Mouse (Mus musculus) thymus, postnatal 14 days (tissue): ENCODE measurements around the gene Gm1113.

Source experiments
- DNase-seq: peaks from one replicate; pipeline ENCODE4 v3.0.0; 2021

Gene Gm1113

DNA sequence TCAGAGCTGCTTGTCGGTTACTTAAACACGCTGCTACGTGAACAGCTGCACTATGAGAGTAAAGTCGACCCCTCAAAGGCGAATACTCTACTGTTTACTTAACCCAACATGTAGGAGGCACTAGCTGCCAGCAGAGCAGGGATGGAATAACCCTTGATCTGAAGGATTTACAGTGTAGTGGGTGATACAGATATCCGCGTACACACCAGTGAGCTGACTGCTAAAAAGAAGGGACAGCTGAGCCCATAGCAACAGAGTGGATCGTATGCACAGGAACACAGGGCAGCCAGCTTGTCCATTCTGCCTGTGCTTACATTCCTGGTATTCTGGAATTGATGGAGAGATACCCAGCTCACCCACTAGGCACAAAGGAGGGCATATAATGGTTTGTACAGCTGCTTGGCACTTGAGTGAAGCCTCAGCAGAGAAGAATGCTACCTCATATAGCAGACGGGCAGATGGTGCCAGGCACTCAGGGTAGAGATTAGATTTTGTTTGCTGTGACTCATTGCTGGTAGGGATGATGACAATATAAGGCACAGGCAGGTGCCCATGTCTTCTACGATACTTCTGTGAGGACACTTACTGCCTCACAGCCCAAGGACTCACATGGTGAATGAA, 43.9 kb downstream of the Gm1113 start:
- no peak for DNase-seq

DNA sequence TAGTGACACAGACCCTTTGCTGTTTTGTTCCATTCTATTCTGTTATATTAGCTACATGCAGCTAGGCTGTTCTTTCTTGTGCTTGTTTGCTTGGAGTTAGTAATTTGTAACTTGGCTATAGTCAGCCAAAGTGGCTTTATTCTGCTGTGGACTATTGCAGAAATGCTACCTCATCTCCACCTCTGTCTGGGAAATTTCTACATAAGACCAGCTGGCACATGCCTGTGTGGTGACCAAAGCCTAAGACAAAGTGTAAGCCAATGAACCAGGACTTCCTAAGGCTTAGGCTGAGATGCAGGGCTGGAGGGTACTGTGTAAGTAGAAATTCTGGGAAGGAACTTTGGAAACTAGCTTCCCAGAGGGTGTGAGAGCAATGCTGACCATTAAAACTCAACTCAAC, 49.2 kb downstream of the Gm1113 start:
- DNase-seq, result no peak

DNA sequence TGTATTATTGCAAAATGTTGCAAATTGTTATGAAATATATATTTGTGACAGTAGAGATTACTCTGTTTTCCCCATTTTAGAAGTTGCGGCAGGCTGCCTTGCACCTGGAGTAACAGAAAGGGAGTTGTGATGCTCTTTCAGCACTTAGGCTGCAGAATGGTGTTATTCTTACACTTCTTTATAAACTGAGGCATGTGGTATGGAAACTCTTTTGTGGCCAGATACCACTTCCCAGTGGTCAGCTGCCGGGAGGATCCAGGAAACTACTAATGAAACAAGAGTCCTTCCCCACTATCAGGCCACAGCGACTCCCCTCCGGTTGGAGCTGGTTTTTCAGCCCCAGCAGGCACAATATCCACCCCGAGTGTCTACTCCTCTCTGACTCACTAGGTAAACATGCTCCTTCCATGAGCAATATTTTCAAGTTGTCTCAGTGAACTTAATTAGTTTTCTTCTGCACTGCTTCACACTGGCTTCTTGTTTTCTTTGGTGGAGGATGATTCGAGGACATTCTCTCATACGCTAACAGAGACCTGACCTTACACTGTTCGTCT, 50.7 kb downstream of the Gm1113 start:
- DNase-seq, result no peak

DNA sequence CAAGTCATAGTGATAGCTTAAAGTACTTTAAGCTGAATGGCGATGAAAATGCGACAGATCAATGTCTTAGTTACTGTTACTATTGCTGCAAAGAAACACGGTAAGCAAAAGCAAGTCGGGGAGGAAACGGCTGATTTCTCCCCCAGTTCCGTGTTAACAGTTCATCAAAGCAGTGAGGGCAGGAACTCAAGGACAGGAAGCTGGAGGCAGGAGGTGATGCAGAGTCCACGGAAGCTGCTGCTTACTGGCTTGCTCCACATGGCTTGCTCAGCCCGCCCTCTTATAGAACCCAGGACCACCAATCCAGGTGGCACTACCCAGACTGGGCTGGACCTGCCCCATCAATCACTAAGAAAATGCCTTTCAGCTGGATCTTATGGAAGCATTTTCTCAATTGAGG, 58.5 kb downstream of the Gm1113 start:
- no peak for DNase-seq
